In genomic region chr13:57407666-57408065, GRCm38 (mm10) we compare ENCODE assay signal across 17 mouse cellular contexts.
DNase-seq lines count a peak whose midpoint lies in the region.
"Had no signal": no experiment of that assay in that cellular context is flagged by ENCODE, and none has a peak within 500 bp of the region (broad histone marks: within the 10 kb centered on the region; RNA-seq: fewer than 3 reads in every experiment).

No protein-coding gene starts in this region.

- H3K9me3 ChIP-seq in heart, embryonic 10.5 days = no peaks in the 10 kb centered on the region

- peak; percentile 68 for DNase-seq in heart, adult 11 months
- no peak for DNase-seq in heart, postnatal 36 days
- DNase-seq in heart, embryonic 10.5 days (ENCODE audit: low spot score) = peak; percentile 63
- DNase-seq in heart, postnatal 4 days = no peak
- DNase-seq: adrenal gland, adult 2 months; adrenal gland, adult 8-10 months; adrenal gland, postnatal 10 days; adrenal gland, postnatal 14 days; adrenal gland, postnatal 25 days; adrenal gland, postnatal 36 days; B cell, adult 2 months; cerebellum, adult 11 months; cerebellum, adult 11-12 months; cerebellum, adult 18-20 months had no signal

- no peak overlapping the region for H3K27ac ChIP-seq in heart, embryonic 10.5 days

- no peaks in the 10 kb centered on the region for H3K36me3 ChIP-seq in heart, embryonic 10.5 days
- H3K36me3 ChIP-seq: G1E had no signal

- intact Hi-C loops in heart, postnatal 36 days (cut with DNase I) = no loop called here

- H3K4me3 ChIP-seq in heart, embryonic 10.5 days = no peak overlapping the region

- H3K4me1 ChIP-seq in heart, embryonic 10.5 days = peaks cover 6% of the 10 kb centered on the region

- no peaks in the 10 kb centered on the region for H3K27me3 ChIP-seq in heart, embryonic 10.5 days (ENCODE audit: insufficient read depth, poor library complexity, severe bottlenecking)
- H3K27me3 ChIP-seq: CH12.LX, Patski had no signal

- 82% methylated on average over 4 of the region's 4 CpGs for WGBS in heart, embryonic 10.5 days

Comparison
In these comparisons a context has a peak if more than half of its experiments do, and no peak if none do; other contexts are left out.
1. DNase-seq: peak in heart, adult 11 months (single experiment) and heart, embryonic 10.5 days (single experiment); none in heart, postnatal 36 days (0 of 2) and heart, postnatal 4 days (single experiment).